Mouse (Mus musculus): ENCODE measurements around the gene Sphk1. TPM values are rescaled to one million over a fixed set of nuclear protein-coding genes. Genes with fewer than 3 reads are reported as not detected.

Gene Sphk1
- total and polyA plus RNA-seq, 2 experiments from 2014 or later = 17.9 to 29.7 TPM

GRCm38 (mm10) chr11:116515330-116516020 lies 15.2 kb upstream of the Sphk1 start:
- Histone ChIP-seq H3K36me3 (ENCODE audit: insufficient read depth, low read length) (no peaks in the 10 kb centered on the region), H3K9ac (replicated peaks; ENCODE audit: low read length) (no peak overlapping the region), H3K4me2 (ENCODE audit: low read depth, low read length) (peak overlapping the region; percentile 38), H3K4me3 (ENCODE audit: low read length) (no peak overlapping the region), H3K27me3 (ENCODE audit: insufficient read depth, low read length) (no peaks in the 10 kb centered on the region), H3K9me3 (ENCODE audit: low read length) (no peaks in the 10 kb centered on the region), H3K27ac (no peak overlapping the region), H3K4me1 (ENCODE audit: insufficient read depth, low read length) (no peaks in the 10 kb centered on the region)
- ATAC-seq (peak; percentile 35; the same call in 1 of the 2 replicates), DNase-seq (ENCODE audit: low spot score) (peak; percentile 37)
- TF ChIP-seq CTCF (IDR thresholded peaks at IDR 0.05; ENCODE audit: low read depth) = peak; percentile 14; the same call in 1 of the 2 replicates
- whole genome bisulfite sequencing = 16% methylated on average over 24 of the region's 24 CpGs

- no peaks in the 10 kb centered on the region for H3K27me3 ChIP-seq (ENCODE audit: insufficient read depth, low read length)
- DNase-seq (ENCODE audit: low spot score) = no peak
- ATAC-seq = no peak
- H3K9me3 ChIP-seq (ENCODE audit: low read length) = no peaks in the 10 kb centered on the region
- no peak overlapping the region for H3K4me3 ChIP-seq (ENCODE audit: low read length)
- H3K9ac ChIP-seq (replicated peaks; ENCODE audit: low read length) = no peak overlapping the region
- H3K4me1 ChIP-seq (ENCODE audit: insufficient read depth, low read length) = peaks cover 5% of the 10 kb centered on the region; the same call in 1 of the 2 replicates
- no peak overlapping the region for H3K27ac ChIP-seq
- 76% methylated on average over 8 of the region's 8 CpGs for WGBS
- no peaks in the 10 kb centered on the region for H3K36me3 ChIP-seq (ENCODE audit: insufficient read depth, low read length)
- H3K4me2 ChIP-seq (ENCODE audit: low read depth, low read length) = no peak overlapping the region
- no peak for TF ChIP-seq CTCF (IDR thresholded peaks at IDR 0.05; ENCODE audit: low read depth)
Measured at GRCm38 (mm10) chr11:116518482-116518881, 12.2 kb upstream of the Sphk1 start.

DNA sequence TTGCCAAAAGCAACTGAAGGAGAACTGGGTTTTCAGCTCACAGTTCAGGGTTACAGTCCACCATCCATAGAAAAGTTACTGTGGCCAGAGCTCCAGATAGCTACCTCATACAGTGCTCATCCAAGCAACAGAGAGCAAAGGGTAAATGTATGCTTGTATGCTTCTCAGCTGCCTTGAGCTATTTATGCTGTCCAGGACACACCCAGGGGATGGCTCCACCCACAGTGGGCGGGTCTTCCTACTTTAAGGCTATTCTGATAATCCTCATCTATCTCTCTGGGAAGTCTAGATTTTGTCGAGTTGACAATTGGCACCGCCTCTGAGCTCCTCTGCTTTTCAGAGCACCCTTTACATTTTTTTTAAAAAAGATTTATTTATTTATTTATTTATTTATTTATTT lies 9.6 kb upstream of the Sphk1 start:
- DNase-seq (ENCODE audit: low spot score) = no peak
- no peak overlapping the region for H3K9ac ChIP-seq (replicated peaks; ENCODE audit: low read length)
- no peaks in the 10 kb centered on the region for H3K36me3 ChIP-seq (ENCODE audit: insufficient read depth, low read length)
- no peaks in the 10 kb centered on the region for H3K27me3 ChIP-seq (ENCODE audit: insufficient read depth, low read length)
- ATAC-seq = no peak
- H3K27ac ChIP-seq = no peak overlapping the region
- H3K4me2 ChIP-seq (ENCODE audit: low read depth, low read length) = no peak overlapping the region
- H3K4me3 ChIP-seq (ENCODE audit: low read length) = no peak overlapping the region
- TF ChIP-seq CTCF (IDR thresholded peaks at IDR 0.05; ENCODE audit: low read depth) = no peak
- no peaks in the 10 kb centered on the region for H3K9me3 ChIP-seq (ENCODE audit: low read length)
- H3K4me1 ChIP-seq (ENCODE audit: insufficient read depth, low read length) = peaks cover 5% of the 10 kb centered on the region; the same call in 1 of the 2 replicates
- WGBS = 77% methylated on average over 3 of the region's 3 CpGs

DNA sequence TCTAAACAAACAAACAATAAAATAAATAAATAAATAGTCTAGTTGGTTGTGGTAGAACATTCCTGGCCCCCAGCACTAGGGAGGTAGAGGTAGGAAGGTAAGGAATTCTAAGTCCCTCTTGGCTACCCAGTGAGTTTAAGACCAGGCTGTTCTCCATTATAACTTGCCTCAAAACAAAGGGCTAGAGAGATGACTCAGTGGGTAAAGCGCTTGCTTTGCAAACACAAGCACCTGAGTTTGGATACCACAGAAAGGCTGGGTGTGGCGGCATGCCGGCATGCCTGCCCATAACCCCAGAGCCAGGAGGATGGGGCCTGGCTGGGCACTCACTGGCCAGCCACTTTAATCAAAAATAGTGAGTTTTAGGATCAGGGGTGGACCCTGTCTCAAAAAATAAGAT lies 8.7 kb upstream of the Sphk1 start:
- H3K4me3 ChIP-seq (ENCODE audit: low read length) = no peak overlapping the region
- peaks cover 5% of the 10 kb centered on the region; the same call in 1 of the 2 replicates for H3K4me1 ChIP-seq (ENCODE audit: insufficient read depth, low read length)
- WGBS = 88% methylated on average over 3 of the region's 3 CpGs
- no peak for TF ChIP-seq CTCF (IDR thresholded peaks at IDR 0.05; ENCODE audit: low read depth)
- ATAC-seq = no peak
- H3K27ac ChIP-seq = no peak overlapping the region
- H3K4me2 ChIP-seq (ENCODE audit: low read depth, low read length) = no peak overlapping the region
- DNase-seq (ENCODE audit: low spot score) = no peak
- no peaks in the 10 kb centered on the region for H3K9me3 ChIP-seq (ENCODE audit: low read length)
- H3K36me3 ChIP-seq (ENCODE audit: insufficient read depth, low read length) = no peaks in the 10 kb centered on the region
- H3K27me3 ChIP-seq (ENCODE audit: insufficient read depth, low read length) = no peaks in the 10 kb centered on the region
- no peak overlapping the region for H3K9ac ChIP-seq (replicated peaks; ENCODE audit: low read length)

GRCm38 (mm10) chr11:116522886-116523698 lies 7.6 kb upstream of the Sphk1 start:
- Histone ChIP-seq H3K4me3 (ENCODE audit: low read length) (no peak overlapping the region), H3K4me2 (ENCODE audit: low read depth, low read length) (no peak overlapping the region), H3K36me3 (ENCODE audit: insufficient read depth, low read length) (no peaks in the 10 kb centered on the region), H3K9ac (replicated peaks; ENCODE audit: low read length) (no peak overlapping the region), H3K4me1 (ENCODE audit: insufficient read depth, low read length) (peaks cover 5% of the 10 kb centered on the region; the same call in 1 of the 2 replicates), H3K27me3 (ENCODE audit: insufficient read depth, low read length) (no peaks in the 10 kb centered on the region), H3K27ac (no peak overlapping the region; the same call in 1 of the 2 replicates), H3K9me3 (ENCODE audit: low read length) (no peaks in the 10 kb centered on the region)
- DNase-seq (ENCODE audit: low spot score) (no peak), ATAC-seq (no peak)
- 47% methylated on average over 16 of the region's 16 CpGs for WGBS
- TF ChIP-seq CTCF (IDR thresholded peaks at IDR 0.05; ENCODE audit: low read depth) = no peak

DNA sequence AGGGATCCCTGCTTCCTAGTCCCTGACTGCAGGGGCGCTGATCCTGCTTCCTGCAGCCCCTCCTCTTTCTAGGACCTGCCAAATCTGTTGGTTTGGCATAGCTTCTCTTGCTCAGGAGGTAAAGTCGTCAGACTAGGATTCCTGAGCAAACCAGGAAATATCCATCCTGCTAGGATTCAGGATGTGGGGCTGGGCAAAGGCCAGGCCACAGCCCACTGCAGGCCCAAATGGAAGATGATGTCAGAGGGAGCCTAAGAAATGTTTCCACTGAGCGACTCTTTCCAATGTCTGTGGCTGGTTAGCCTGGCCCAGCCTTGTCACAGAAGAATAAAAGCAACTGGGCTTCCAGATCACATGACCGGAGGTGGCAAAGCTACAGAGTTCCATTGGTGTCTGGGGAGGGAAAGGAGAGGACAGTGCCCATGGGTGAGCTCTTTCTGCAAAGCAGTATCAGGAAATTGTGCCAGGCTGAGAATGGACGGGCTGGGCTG lies 7.0 kb upstream of the Sphk1 start:
- Histone ChIP-seq H3K27ac (no peak overlapping the region; the same call in 1 of the 2 replicates), H3K9me3 (ENCODE audit: low read length) (no peaks in the 10 kb centered on the region), H3K36me3 (ENCODE audit: insufficient read depth, low read length) (no peaks in the 10 kb centered on the region), H3K4me2 (ENCODE audit: low read depth, low read length) (no peak overlapping the region), H3K9ac (replicated peaks; ENCODE audit: low read length) (no peak overlapping the region), H3K27me3 (ENCODE audit: insufficient read depth, low read length) (no peaks in the 10 kb centered on the region), H3K4me1 (ENCODE audit: insufficient read depth, low read length) (peaks cover 5% of the 10 kb centered on the region; the same call in 1 of the 2 replicates), H3K4me3 (ENCODE audit: low read length) (no peak overlapping the region)
- no peak for TF ChIP-seq CTCF (IDR thresholded peaks at IDR 0.05; ENCODE audit: low read depth)
- DNase-seq (ENCODE audit: low spot score) = peak; percentile 23
- peak; percentile 18; the same call in 1 of the 2 replicates for ATAC-seq
- 43% methylated on average over 5 of the region's 5 CpGs for WGBS
